Mouse (Mus musculus) megakaryocyte, embryonic 14.5 days (primary cell): Measurements from ENCODE around the gene Fto. TPM values are rescaled to one million over a fixed set of nuclear protein-coding genes. Genes with fewer than 3 reads are reported as not detected.

Experiments
- H3K27me3 ChIP-seq: replicated peaks from 2 replicates; pipeline ENCODE3; 2012; ENCODE audit warnings: inconsistent platforms
- H3K36me3 ChIP-seq: replicated peaks from 2 replicates; pipeline ENCODE3; 2012; ENCODE audit warnings: low read length, inconsistent platforms, mixed read lengths
- H3K4me1 ChIP-seq: 2 replicates; pipeline ENCODE4 v1.6.1; 2012; ENCODE audit warnings: inconsistent platforms
- H3K4me3 ChIP-seq: replicated peaks from 2 replicates; pipeline ENCODE3; 2012; ENCODE audit warnings: moderate library complexity, mild to moderate bottlenecking, inconsistent platforms
- H3K9me3 ChIP-seq: 2 replicates; pipeline ENCODE4 v1.6.1; 2012; ENCODE audit warnings: inconsistent platforms
- FLI1 ChIP-seq: IDR thresholded peaks from 2 replicates; pipeline ENCODE4 v1.6.1; 2012; ENCODE audit warnings: low read length, inconsistent platforms, mixed read lengths
- GATA1 ChIP-seq: IDR thresholded peaks from 3 replicates; pipeline ENCODE4 v1.6.1; 2012; ENCODE audit warnings: mixed read lengths, low read length, inconsistent platforms, borderline replicate concordance
- polyA plus RNA-seq: library from polyadenylated mRNA; stranded (reverse); fragments of >175 nt; gene quantifications from 2 replicates; pipeline ENCODE4 v1.2.3, GENCODE M21; 2012; ENCODE audit warnings: low replicate concordance; ENCODE audit not compliant: insufficient read depth

Fto gene
- polyA plus RNA-seq, 1 experiment, result 9.5 TPM

- no peak for TF ChIP-seq FLI1
- no peak for TF ChIP-seq GATA1
- Histone ChIP-seq H3K4me3 (no peak overlapping the region), H3K36me3 (peaks cover 19% of the 10 kb centered on the region), H3K27me3 (no peaks in the 10 kb centered on the region), H3K4me1 (peaks cover 43% of the 10 kb centered on the region), H3K9me3 (peaks cover 2% of the 10 kb centered on the region; the same call in 1 of the 2 replicates)
Measured at GRCm38 (mm10) chr8:91381543-91382106, 68.3 kb downstream of the Fto start.

GRCm38 (mm10) chr8:91383210-91383609 is 69.9 kb downstream of the Fto start:
- H3K36me3 ChIP-seq, result peaks cover 26% of the 10 kb centered on the region
- TF ChIP-seq FLI1 (no peak), GATA1 (no peak)

GRCm38 (mm10) chr8:91383811-91384210 is 70.5 kb downstream of the Fto start:
- H3K27me3 ChIP-seq, result no peaks in the 10 kb centered on the region
- peaks cover 6% of the 10 kb centered on the region; the same call in 1 of the 2 replicates for H3K9me3 ChIP-seq
- peaks cover 26% of the 10 kb centered on the region for H3K36me3 ChIP-seq
- TF ChIP-seq FLI1 (no peak), GATA1 (no peak)
- H3K4me3 ChIP-seq, result no peak overlapping the region
- peaks cover 22% of the 10 kb centered on the region for H3K4me1 ChIP-seq

More at GRCm38 (mm10) chr8:91383210-91383609, 69.9 kb downstream of the Fto start:
- Histone ChIP-seq H3K4me1 (peaks cover 27% of the 10 kb centered on the region), H3K4me3 (no peak overlapping the region), H3K9me3 (peaks cover 6% of the 10 kb centered on the region; the same call in 1 of the 2 replicates), H3K27me3 (no peaks in the 10 kb centered on the region)

DNA sequence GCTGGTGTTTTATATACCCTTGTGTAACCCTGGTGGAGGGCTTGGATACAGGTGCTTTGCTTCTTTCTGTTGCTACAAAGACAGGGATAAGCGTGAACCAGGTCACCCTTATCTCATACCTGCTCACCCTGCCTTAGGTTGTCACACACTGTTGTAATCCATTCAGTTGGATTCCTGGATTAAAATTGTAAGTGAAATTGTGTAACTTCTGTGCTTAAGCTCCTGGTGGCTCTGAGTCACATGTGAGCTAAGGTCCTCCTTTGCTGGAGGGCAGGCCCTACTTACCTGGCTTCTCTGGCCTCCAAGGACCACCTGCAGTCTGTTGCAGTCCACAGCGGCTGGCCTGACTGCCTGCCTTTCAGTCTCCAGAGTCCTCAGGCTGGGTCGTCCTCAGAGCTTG is 71.1 kb downstream of the Fto start:
- Histone ChIP-seq H3K36me3 (peaks cover 26% of the 10 kb centered on the region), H3K4me3 (no peak overlapping the region), H3K27me3 (no peaks in the 10 kb centered on the region), H3K9me3 (peaks cover 6% of the 10 kb centered on the region; the same call in 1 of the 2 replicates), H3K4me1 (peaks cover 19% of the 10 kb centered on the region)
- TF ChIP-seq GATA1, result no peak
- TF ChIP-seq FLI1, result no peak

GRCm38 (mm10) chr8:91385808-91386207 is 72.5 kb downstream of the Fto start:
- Histone ChIP-seq H3K4me3 (no peak overlapping the region), H3K9me3 (peaks cover 6% of the 10 kb centered on the region; the same call in 1 of the 2 replicates), H3K4me1 (peaks cover 16% of the 10 kb centered on the region), H3K36me3 (peaks cover 28% of the 10 kb centered on the region), H3K27me3 (no peaks in the 10 kb centered on the region)
- no peak for TF ChIP-seq GATA1

DNA sequence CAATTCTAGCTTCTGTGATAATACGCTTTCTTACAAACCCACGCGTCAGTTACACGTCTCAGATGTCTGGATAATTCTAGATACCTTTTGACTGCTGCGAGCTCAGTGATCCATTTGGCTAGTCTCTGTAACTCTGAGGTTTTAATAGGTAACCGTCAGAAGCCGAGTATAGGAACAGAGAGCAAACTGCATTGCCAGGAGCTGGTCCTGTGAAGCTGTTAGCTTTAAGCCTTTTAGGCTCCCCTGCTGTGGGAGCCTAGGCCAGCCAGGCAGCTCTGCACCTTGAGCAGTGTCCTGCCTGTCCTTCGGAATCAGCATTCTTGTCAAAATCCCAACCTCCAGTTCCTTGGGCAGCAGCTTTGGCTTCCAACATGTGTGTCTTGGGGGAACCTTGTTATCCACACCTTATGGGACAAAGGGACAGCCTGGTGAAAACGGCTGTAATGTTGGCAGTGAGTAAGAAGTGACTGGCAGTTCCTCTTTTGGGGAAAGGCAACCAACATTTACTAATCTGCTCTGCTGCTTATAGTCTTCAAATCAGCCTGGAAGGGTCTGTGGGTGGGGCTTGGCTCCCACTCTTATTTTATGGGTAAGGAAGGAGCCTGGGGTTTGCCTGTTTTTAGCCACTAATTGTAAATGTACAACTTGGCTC is 77.2 kb downstream of the Fto start:
- peaks cover 6% of the 10 kb centered on the region; the same call in 1 of the 2 replicates for H3K9me3 ChIP-seq
- H3K27me3 ChIP-seq, result no peaks in the 10 kb centered on the region
- H3K4me1 ChIP-seq, result peaks cover 5% of the 10 kb centered on the region
- peaks cover 24% of the 10 kb centered on the region for H3K36me3 ChIP-seq
- no peak overlapping the region for H3K4me3 ChIP-seq
- TF ChIP-seq GATA1 (no peak), FLI1 (no peak)

DNA sequence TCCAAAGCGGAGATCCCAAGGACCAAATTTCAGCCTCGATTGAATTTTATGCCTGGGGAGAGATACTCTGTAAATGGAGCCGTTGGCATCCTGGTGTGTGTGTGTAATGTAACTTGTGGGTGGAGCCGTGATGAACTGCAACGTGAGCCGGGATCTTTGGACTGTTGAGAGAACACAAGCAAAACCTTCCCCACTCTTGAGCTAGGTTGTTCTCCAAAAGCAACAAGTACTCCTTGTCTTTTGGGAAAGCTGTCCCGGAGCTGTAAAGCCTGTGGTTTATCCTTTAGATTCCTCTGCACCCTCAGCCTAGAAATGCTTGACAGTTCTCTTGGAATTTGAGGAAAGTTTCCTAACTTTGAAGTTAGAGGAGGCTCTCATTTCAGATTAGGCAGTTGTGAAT is 78.9 kb downstream of the Fto start:
- TF ChIP-seq GATA1, result no peak
- TF ChIP-seq FLI1, result no peak
- Histone ChIP-seq H3K9me3 (no peaks in the 10 kb centered on the region; the same call in 1 of the 2 replicates), H3K27me3 (no peaks in the 10 kb centered on the region), H3K4me3 (no peak overlapping the region), H3K36me3 (peaks cover 15% of the 10 kb centered on the region), H3K4me1 (peaks cover 5% of the 10 kb centered on the region)

DNA sequence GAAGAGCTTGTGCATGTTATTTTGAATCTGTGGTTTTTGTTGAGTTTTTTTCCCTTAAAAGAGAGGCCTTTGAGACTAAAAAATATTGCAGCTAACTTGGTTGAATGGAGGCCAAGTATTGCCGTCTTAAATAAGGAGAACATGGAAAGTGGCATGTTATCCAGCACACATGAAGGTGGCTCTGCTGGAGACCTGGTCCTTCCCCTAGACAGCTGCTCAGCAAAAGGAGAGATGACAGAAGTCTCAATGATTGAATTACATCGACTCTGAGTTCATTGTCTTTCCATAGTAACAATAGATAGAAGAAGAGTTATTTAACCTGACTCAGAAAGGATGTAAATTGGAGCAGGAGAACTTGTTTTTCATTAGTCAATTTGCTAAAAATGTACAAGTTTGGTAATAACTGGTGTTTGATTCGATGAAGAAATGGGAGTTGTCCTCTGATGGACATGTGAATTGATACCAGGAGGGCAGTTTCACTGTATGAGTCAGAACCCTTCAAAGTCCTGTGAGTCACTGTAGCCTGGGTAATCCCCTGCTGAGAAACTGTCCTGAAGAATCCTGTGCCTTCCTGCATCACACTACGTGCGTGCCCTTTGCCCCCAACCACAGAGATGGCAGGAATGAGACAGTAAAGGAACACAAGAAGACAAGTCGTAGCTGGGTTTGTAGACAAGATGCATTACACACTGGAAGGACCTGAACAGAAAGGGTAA is 82.2 kb downstream of the Fto start:
- Histone ChIP-seq H3K36me3 (peaks cover 12% of the 10 kb centered on the region), H3K4me3 (no peak overlapping the region), H3K27me3 (no peaks in the 10 kb centered on the region), H3K9me3 (no peaks in the 10 kb centered on the region; the same call in 1 of the 2 replicates), H3K4me1 (peaks cover 2% of the 10 kb centered on the region)
- TF ChIP-seq GATA1 (no peak), FLI1 (no peak)

GRCm38 (mm10) chr8:91398053-91398452 is 84.7 kb downstream of the Fto start:
- Histone ChIP-seq H3K27me3 (no peaks in the 10 kb centered on the region), H3K4me1 (peaks cover 5% of the 10 kb centered on the region), H3K9me3 (no peaks in the 10 kb centered on the region; the same call in 1 of the 2 replicates), H3K4me3 (no peak overlapping the region), H3K36me3 (peaks cover 18% of the 10 kb centered on the region)
- no peak for TF ChIP-seq FLI1
- no peak for TF ChIP-seq GATA1
